Mouse (Mus musculus) CH12.LX (cell line): ENCODE results near the gene Camk2b. TPM values are rescaled to one million over a fixed set of nuclear protein-coding genes. Genes with fewer than 3 reads are reported as not detected.

ENCODE experiments used
- DNase-seq: peaks from one replicate; pipeline ENCODE4 v3.0.0-alpha.2; 2013; ENCODE audit errors: extremely low read depth
- H3K27ac ChIP-seq: 2 replicates; pipeline ENCODE4 v1.5.1; 2012; ENCODE audit warnings: low read depth, mild to moderate bottlenecking, control low read depth, moderate library complexity; ENCODE audit not compliant: insufficient read depth
- H3K27me3 ChIP-seq: replicated peaks from 2 replicates; pipeline ENCODE3; 2012; ENCODE audit warnings: inconsistent platforms
- H3K36me3 ChIP-seq, 2 experiments: replicated peaks in 1 of 2; 2 replicates each; pipeline versions ENCODE3 to v1.6.1; 2012; ENCODE audit warnings: inconsistent platforms in 1 of 2, low read length in 1 of 2, mild to moderate bottlenecking in 1 of 2, mixed read lengths in 1 of 2, moderate library complexity in 1 of 2; ENCODE audit not compliant: control insufficient read depth in 1 of 2, insufficient read depth in 1 of 2
- H3K4me1 ChIP-seq, 2 experiments: 2 replicates each; pipeline ENCODE4 v1.6.1; 2012; ENCODE audit warnings: inconsistent platforms in 1 of 2, moderate library complexity in 1 of 2; ENCODE audit not compliant: insufficient read depth in 2 of 2, control insufficient read depth in 1 of 2
- H3K4me2 ChIP-seq: 2 replicates; pipeline ENCODE4 v1.6.1; 2012; ENCODE audit warnings: low read depth, mild to moderate bottlenecking, control low read depth; ENCODE audit not compliant: poor library complexity, insufficient read depth, severe bottlenecking
- H3K4me3 ChIP-seq, 3 experiments: fragments of 150-350 bp in 1 of 3; sonication (generic) in 1 of 3; replicated peaks in 1 of 3; 2 replicates each; pipeline versions ENCODE3 to v1.5.1; 2011 to 2012; ENCODE audit warnings: low read depth in 2 of 3, low read length in 2 of 3, mild to moderate bottlenecking in 2 of 3, moderate library complexity in 2 of 3, control low read depth in 1 of 3, improper control_type of control experiment in 1 of 3, inconsistent platforms in 1 of 3, mixed read lengths in 1 of 3; ENCODE audit not compliant: poor library complexity in 1 of 3
- H3K79me2 ChIP-seq: replicated peaks from 2 replicates; pipeline ENCODE4 v1.6.1; 2012; ENCODE audit warnings: mild to moderate bottlenecking, moderate library complexity; ENCODE audit not compliant: control insufficient read depth, poor library complexity, insufficient read depth, severe bottlenecking; ENCODE audit errors: extremely low read depth
- H3K9ac ChIP-seq: 2 replicates; pipeline ENCODE4 v1.6.1; 2012; ENCODE audit warnings: low read depth, mild to moderate bottlenecking, control low read depth, moderate library complexity; ENCODE audit not compliant: insufficient read depth
- H3K9me3 ChIP-seq: replicated peaks from 2 replicates; pipeline ENCODE3; 2012; ENCODE audit warnings: low read length, inconsistent platforms, mixed read lengths
- BHLHE40 ChIP-seq: IDR thresholded peaks from 2 replicates; pipeline ENCODE4 v1.6.1; 2011; ENCODE audit warnings: mild to moderate bottlenecking, low read depth, low read length, improper control_type of control experiment
- CTCF ChIP-seq, 2 experiments: IDR thresholded peaks in 1 of 2; conservative IDR thresholded peaks in 1 of 2; 2 replicates each; pipeline ENCODE4 v1.5.1; 2011 to 2012; ENCODE audit warnings: low read depth in 2 of 2, low read length in 2 of 2, improper control_type of control experiment in 1 of 2, inconsistent platforms in 1 of 2, mild to moderate bottlenecking in 1 of 2, moderate library complexity in 1 of 2
- E2F4 ChIP-seq: IDR thresholded peaks from 2 replicates; pipeline ENCODE4 v1.6.1; 2011; ENCODE audit warnings: low read depth, low read length, improper control_type of control experiment; ENCODE audit not compliant: insufficient replicate concordance
- HCFC1 ChIP-seq: IDR thresholded peaks from 2 replicates; pipeline ENCODE4 v1.6.1; 2012; ENCODE audit warnings: low read depth, mild to moderate bottlenecking, inconsistent platforms, low read length, improper control_type of control experiment
- JUN ChIP-seq: IDR thresholded peaks from 2 replicates; pipeline ENCODE4 v1.6.1; 2011; ENCODE audit warnings: low read depth, mild to moderate bottlenecking, low read length, improper control_type of control experiment, moderate library complexity; ENCODE audit not compliant: insufficient read depth
- JUND ChIP-seq: conservative IDR thresholded peaks from 2 replicates; pipeline ENCODE4 v1.6.1; 2011; ENCODE audit warnings: low read depth, low read length, improper control_type of control experiment
- MAFK ChIP-seq: IDR thresholded peaks from 2 replicates; pipeline ENCODE4 v1.6.1; 2011; ENCODE audit warnings: low read length, improper control_type of control experiment; ENCODE audit not compliant: insufficient replicate concordance
- MAZ ChIP-seq: IDR thresholded peaks from 2 replicates; pipeline ENCODE4 v1.6.1; 2012; ENCODE audit warnings: low read depth, mild to moderate bottlenecking, inconsistent platforms, low read length, improper control_type of control experiment, moderate library complexity
- NRF1 ChIP-seq: IDR thresholded peaks from 2 replicates; pipeline ENCODE4 v1.6.1; 2014; ENCODE audit warnings: low read depth, mild to moderate bottlenecking, inconsistent platforms, low read length, improper control_type of control experiment, moderate library complexity
- PAX5 ChIP-seq: IDR thresholded peaks from 2 replicates; pipeline ENCODE4 v1.6.1; 2012; ENCODE audit warnings: low read length, inconsistent platforms, mixed read lengths
- POLR2A ChIP-seq: IDR thresholded peaks from 2 replicates; pipeline ENCODE4 v1.6.1; 2011; ENCODE audit warnings: low read depth, mild to moderate bottlenecking, improper control_type of control experiment, low read length
- POLR2AphosphoS2 ChIP-seq: IDR thresholded peaks from 2 replicates; pipeline ENCODE4 v1.6.1; 2011; ENCODE audit warnings: low read depth, low read length, improper control_type of control experiment
- RAD21 ChIP-seq: IDR thresholded peaks from 2 replicates; pipeline ENCODE4 v1.6.1; 2011; ENCODE audit warnings: low read depth, mild to moderate bottlenecking, low read length, improper control_type of control experiment, moderate library complexity
- RCOR1 ChIP-seq: conservative IDR thresholded peaks from 2 replicates; pipeline ENCODE4 v1.6.1; 2012; ENCODE audit warnings: low read depth, mild to moderate bottlenecking, inconsistent platforms, low read length, improper control_type of control experiment
- TBP ChIP-seq: conservative IDR thresholded peaks from 2 replicates; pipeline ENCODE4 v1.6.1; 2011; ENCODE audit warnings: low read depth, low read length, improper control_type of control experiment
- UBTF ChIP-seq: IDR thresholded peaks from 2 replicates; pipeline ENCODE4 v1.6.1; 2012; ENCODE audit warnings: low read depth, mild to moderate bottlenecking, inconsistent platforms, low read length, improper control_type of control experiment, moderate library complexity
- ZMIZ1 ChIP-seq: IDR thresholded peaks from 2 replicates; pipeline ENCODE4 v1.6.1; 2012; ENCODE audit warnings: low read depth, mild to moderate bottlenecking, inconsistent platforms, low read length, improper control_type of control experiment
- ZNF384 ChIP-seq: IDR thresholded peaks from 2 replicates; pipeline ENCODE4 v1.6.1; 2012; ENCODE audit warnings: low read depth, low read length, improper control_type of control experiment, inconsistent platforms
- dilution Hi-C: fragments of 300-500 bp; cut with MboI; formaldehyde crosslinking; loops from 2 replicates; pipeline ENCODE4 v1.14.3; 2020; ENCODE audit warnings: low sequenced_read_pairs; ENCODE audit not compliant: extremely low pct_unique_long_range_greater_than_20kb, extremely low pct_ligation_motif_present
- in situ Hi-C: fragments of 300-500 bp; cut with MboI; formaldehyde crosslinking; loops from 3 replicates; pipeline ENCODE4 v1.14.3; 2019; ENCODE audit warnings: low sequenced_read_pairs, low pct_ligation_motif_present, low pct_unique_long_range_greater_than_20kb, mixed read lengths
- polyA plus RNA-seq: library from polyadenylated mRNA; unstranded; fragments of >175 nt; gene quantifications from 2 replicates; pipeline ENCODE4 v1.2.1, GENCODE M21; 2012; ENCODE audit warnings: low read depth; ENCODE audit not compliant: insufficient read length
- total RNA-seq, 2 experiments: library from RNA; depleted of rRNA; stranded (reverse); fragments of 300-350 nt in 1 of 2; fragments of >200 nt in 1 of 2; gene quantifications; 2 replicates each; pipeline ENCODE4 v1.2.3; 2012 to 2014

Camk2b gene
- total and polyA plus RNA-seq, 3 experiments = 0.08 to 0.26 (median 0.11) TPM

DNA sequence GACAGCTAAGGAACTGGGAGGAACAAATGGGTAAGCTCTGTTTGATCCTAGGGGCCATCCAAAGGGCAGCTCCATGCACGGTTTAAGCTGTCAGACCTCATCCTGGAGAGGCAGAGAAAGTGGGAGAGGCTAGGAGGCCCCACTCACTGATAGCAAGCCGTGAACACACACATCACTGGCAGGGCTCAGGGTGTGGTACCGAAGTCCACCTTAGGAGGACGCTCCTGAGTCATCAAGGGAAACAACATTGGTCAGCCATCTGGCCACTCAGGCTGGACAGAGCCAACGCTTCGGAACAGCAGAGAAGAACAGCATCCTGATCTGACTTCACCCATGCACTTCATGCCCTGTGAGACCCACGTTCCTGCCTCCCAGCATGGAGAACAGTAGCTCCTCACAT is 87.1 kb downstream of the Camk2b start:
- H3K4me3 ChIP-seq = no peak overlapping the region
- H3K4me2 ChIP-seq = no peak overlapping the region
- H3K27me3 ChIP-seq = no peaks in the 10 kb centered on the region
- H3K9me3 ChIP-seq = no peaks in the 10 kb centered on the region
- peaks cover 18 to 20% of the 10 kb centered on the region in 2 experiments for H3K4me1 ChIP-seq
- dilution Hi-C loops = no loop called here
- H3K79me2 ChIP-seq = no peaks in the 10 kb centered on the region
- TF ChIP-seq TBP = no peak
- TF ChIP-seq HCFC1 = no peak
- no peak for TF ChIP-seq CTCF (conservative IDR thresholded peaks at IDR 0.05 in 1 of 2, IDR thresholded peaks at IDR 0.05 in 1 of 2; ENCODE audit: low read depth in 2 of 2, low read length in 2 of 2)
- no peak for TF ChIP-seq ZMIZ1
- no peak for TF ChIP-seq POLR2A
- no peak for TF ChIP-seq MAFK
- no peak for TF ChIP-seq MAZ
- no peak for TF ChIP-seq PAX5
- no peak for TF ChIP-seq JUND
- no peak for TF ChIP-seq ZNF384
- TF ChIP-seq POLR2AphosphoS2 = no peak
- in situ Hi-C loops = no loop called here
- no peak for DNase-seq
- no peaks in the 10 kb centered on the region for H3K36me3 ChIP-seq
- no peak overlapping the region for H3K9ac ChIP-seq
- no peak overlapping the region for H3K27ac ChIP-seq

DNA sequence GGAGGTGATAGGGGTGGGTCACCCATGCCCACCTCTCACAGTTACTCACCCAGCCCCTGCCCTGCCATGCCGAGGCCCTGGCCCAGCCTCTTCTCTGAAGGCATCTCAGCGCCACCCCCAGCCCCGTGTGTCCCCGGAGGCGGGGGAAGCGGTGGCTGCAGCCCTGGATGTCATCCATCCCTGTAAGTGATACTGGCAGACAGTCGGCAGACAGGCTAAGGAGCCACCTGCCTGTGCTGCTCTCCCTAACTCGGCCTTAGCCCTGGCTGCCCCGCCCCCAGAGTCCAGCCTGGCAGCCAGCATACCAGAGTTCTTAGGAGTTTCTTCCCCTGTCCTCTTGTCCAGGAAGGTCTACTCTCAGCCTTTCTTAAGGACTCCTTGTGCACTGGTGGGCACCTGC is 90.1 kb downstream of the Camk2b start:
- no peak overlapping the region for H3K27ac ChIP-seq
- no peaks in the 10 kb centered on the region for H3K79me2 ChIP-seq
- H3K4me3 ChIP-seq = no peak overlapping the region
- no peak for DNase-seq
- TF ChIP-seq RAD21 (no peak), E2F4 (no peak), MAZ (no peak), UBTF (no peak), ZNF384 (no peak), BHLHE40 (no peak), RCOR1 (no peak), NRF1 (no peak), JUN (no peak), MAFK (no peak), HCFC1 (no peak)
- peaks cover 3 to 12% of the 10 kb centered on the region in 2 experiments for H3K36me3 ChIP-seq
- H3K4me2 ChIP-seq = no peak overlapping the region
- H3K9ac ChIP-seq = no peak overlapping the region
- H3K27me3 ChIP-seq = no peaks in the 10 kb centered on the region
- H3K4me1 ChIP-seq = peaks cover 16 to 24% of the 10 kb centered on the region in 2 experiments
- dilution Hi-C loops = no loop called here
- no peaks in the 10 kb centered on the region for H3K9me3 ChIP-seq
- in situ Hi-C loops = no loop called here
